Mouse (Mus musculus) kidney, postnatal 25 days (tissue): ENCODE measurements around the gene Pde3b.
"Not testable (repeated sequence)": the region's sequence is repeated elsewhere in the genome, so short reads cannot be mapped to it uniquely, and the experiment has no call there.

Experiments
- DNase-seq, 2 experiments: peaks; one replicate each; pipeline ENCODE4 v3.0.0; 2021; ENCODE audit warnings: mixed read lengths in 2 of 2

Gene Pde3b

DNA sequence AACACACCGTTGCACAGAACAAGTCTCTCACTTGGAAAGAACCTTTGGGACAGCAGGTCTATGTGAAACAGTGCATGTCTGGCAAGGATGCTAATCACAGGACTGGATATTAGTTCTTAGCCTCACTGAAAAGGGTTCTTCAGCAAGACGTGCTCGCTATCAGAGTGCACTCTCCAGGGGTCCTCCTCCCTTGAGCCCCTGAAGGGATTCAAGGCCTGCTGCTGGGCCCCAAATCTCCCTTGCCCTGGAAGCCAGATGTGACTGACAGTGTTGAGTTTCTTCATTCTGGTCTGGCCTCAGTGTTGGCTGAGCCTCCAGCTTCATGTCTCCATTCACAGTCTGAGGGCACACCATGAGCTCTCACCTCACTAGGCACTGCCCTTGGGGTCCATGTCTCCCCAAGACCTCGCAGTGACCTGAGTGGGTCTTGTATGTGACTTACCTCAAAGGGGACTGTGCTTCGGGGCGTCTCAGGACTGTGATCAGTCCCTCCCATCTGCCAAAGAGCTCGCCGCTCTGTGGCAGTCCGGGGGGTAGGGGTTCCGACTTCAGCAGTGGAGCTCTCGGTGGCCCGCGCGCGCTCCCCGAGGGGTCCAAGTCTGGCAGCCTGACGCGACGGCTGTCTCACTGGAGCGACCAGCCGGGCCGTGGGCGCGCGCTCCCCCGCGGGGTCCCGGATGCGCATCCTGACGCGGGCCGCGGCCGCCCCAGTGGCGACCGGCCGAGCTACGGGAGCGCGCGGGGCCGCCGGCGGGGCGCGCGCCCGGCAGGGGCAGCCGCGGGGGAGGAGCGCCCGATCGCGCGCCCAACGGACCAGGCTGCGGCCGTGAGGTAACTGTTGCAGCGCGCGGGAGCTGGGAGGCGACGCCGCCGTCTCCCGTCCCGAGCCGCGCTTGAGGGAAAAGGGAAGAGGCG, at the start of gene Pde3b:
Gene Pde3b (plus strand): TSS at position 861 of the 915 bp plus-strand sequence.
- DNase-seq = peak; percentile 55 to 80

DNA sequence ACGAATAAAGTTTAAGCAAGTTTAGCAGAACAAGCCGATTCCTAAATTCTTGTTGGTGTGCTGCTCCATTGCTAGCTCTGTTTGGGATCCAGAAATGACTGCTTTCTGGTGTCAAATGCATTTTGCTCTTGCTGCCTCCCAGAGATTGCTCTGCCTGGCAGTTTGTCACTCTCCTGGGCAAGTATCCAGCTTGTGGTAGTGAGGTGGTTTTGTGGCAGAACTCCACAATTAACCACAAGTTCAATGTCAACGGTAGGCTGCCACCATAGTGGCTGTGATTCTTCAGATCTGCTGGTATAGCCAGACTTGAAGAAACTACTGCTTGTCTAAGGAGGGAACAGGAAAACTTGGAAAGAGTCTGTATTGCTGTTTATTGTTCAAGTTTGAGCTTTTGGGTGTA, 13.0 kb upstream of the Pde3b start:
- DNase-seq = no peak

DNA sequence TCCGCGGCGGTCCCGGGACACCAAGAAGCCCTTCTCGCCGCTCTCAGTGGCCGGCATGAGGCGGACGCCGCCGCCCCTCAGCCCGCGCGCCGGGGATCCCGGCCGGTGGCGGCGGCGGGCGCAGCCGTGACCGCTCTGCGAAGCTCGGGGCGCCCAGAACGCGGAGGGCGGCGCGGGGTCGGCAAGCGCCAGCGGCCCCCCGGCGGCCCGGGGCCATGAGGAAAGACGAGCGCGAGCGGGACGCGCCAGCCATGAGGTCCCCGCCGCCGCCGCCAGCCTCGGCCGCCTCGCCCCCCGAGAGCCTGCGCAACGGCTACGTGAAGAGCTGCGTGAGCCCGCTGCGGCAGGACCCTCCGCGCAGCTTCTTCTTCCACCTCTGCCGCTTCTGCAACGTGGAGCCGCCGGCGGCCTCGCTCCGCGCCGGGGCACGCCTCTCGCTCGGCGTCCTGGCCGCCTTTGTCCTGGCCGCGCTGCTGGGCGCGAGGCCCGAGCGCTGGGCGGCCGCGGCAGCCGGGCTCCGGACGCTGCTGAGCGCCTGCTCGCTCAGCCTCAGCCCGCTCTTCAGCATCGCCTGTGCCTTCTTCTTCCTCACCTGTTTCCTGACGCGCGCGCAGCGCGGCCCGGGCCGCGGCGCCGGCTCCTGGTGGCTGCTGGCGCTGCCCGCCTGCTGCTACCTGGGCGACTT, 397 bp downstream of the Pde3b start:
- DNase-seq = peak; percentile 19 to 51

DNA sequence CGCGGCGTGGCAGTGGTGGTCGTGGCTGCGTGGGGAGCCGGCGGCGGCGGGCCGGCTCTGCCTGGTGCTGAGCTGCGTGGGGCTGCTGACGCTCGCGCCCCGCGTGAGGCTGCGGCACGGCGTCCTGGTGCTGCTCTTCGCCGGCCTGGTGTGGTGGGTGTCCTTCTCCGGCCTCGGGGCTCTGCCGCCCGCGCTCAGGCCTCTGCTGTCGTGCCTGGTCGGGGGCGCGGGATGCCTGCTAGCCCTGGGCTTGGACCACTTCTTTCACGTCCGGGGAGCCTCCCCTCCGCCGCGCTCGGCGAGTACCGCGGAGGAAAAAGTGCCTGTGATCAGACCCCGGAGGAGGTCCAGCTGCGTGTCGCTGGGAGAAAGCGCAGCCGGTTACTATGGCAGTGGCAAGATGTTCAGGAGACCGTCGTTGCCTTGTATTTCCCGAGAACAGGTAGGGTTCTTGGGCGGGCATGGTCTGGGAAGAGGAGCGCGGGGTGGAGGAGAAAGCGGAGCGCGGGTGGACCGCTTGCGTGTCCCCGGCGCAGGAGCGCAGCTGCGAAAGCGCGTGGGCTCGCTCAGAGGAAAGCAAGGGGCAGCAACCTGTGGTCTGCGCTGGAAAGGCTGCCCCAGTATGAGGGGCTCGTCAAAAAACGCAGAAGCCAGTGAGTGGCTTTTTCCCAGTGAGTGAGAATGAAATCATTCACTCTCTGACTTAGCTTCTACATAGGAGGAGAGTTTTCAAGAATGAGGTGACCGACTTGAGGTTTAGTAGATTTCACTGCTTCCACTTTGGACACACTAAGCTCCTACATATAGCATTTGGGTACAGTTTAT, 1.2 kb downstream of the Pde3b start:
- DNase-seq = peak; percentile 4 to 39

DNA sequence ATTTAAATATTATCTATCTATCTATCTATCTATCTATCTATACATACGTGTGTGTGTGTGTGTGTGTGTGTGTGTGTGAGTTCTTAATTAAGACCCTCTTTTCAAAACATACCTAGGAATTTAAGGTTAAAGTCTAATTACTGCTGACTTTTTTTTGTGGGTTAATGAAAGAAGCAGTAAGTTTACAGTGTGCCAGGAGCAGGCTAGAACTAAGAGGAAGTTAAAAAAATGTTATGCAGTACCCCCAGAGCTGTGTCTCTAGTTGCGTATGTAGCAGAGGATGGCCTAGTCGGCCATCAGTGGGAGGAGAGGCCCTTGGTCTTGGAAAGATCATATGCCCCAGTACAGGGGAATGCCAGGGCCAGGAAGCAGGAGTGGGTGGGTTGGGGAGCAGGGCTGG, 4.2 kb downstream of the Pde3b start:
- not testable (repeated sequence) for DNase-seq

DNA sequence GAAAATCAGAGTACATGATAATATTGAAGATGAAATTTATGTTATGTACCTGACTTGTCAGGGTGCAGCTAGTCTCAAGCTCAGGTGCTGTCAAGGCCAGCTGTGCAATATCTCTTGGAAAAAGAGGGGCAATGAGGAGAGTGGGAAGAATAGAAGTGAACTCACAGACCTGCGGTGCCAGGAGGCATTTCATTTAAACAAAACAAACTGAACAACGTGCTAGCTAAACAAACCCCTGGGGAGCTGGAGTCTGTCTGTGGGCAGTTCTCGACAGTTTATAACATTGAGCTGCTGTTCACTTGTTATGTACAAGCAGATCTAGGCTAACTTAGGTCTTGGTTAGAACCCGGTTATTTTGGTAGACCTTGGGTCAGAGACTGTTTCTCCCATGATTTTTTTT, 5.8 kb downstream of the Pde3b start:
- no peak for DNase-seq

DNA sequence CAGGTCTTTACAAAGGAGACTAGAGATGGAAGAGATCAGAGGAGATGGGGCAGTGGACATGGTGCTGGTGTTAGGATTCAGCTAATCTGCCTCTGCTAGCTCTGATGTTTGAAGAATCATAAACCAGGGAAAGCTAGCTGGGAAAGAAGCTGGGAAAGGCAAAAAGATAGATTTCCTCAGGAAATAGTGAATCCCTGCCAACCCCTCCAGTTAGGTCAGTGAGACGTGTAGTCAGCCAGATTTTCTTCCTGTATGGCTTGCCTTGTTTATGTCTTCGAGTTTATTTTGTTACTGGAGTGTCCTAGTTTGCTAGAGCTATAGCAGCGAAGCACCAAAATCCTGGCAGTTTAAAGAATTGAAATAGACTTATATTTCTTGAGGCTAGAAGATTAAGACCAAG, 7.1 kb downstream of the Pde3b start:
- no peak for DNase-seq

DNA sequence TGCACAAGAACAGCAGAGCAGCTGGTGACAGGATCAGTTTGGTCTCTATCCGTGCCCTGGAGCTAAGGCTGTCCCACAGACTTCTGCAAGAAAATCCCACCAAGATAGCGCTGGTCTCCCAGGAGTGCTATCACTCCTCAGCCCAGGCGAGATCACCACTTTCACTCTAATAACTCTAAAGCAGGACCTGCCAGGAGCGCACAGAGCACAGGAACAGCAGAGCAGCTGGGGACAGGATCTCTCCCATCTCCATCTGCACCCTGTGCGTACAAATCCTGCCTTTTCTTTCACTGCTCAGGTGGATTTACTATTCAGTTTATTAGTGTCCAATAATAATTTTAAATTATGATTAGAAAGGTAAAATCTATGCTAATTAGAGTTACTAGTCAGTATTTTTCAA, 14.7 kb downstream of the Pde3b start:
- no peak for DNase-seq

DNA sequence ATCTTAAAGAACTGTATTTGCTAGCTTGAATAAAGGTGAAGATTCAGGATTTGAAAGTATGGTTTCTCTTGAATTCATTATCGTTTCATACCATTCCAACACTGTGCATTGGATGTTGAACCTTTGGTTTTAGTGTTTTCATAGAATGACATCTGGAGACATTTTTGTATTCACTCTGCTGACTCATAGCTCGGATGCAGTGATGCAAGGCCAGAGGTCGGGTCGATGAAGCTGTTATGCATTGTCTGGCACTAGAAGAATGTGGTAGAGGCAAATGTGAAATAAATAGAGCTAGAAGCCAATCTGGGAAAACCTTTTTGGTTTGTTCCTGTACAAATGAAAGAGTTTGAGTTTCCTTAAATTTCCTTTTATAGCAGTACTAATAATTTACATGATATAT, 16.9 kb downstream of the Pde3b start:
- DNase-seq = no peak

DNA sequence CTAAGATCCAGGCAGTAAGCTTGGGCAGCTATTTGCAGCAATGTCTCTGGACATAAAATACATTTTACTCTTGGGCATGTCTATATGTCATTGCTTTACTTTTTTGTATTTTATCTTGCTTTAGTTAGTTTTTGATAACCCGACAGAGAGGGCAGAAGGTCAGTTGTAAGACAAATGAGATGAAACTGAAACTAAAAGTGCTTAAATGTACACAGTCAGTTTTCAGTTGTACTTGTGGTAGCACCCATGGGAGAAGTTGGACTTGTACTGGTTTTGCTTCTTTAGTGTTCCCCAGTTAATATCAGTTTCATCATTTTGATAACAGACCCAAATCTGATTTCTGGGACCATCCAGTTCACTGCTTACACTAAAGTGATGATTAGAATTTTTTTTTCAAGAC, 24.6 kb downstream of the Pde3b start:
- DNase-seq = no peak

DNA sequence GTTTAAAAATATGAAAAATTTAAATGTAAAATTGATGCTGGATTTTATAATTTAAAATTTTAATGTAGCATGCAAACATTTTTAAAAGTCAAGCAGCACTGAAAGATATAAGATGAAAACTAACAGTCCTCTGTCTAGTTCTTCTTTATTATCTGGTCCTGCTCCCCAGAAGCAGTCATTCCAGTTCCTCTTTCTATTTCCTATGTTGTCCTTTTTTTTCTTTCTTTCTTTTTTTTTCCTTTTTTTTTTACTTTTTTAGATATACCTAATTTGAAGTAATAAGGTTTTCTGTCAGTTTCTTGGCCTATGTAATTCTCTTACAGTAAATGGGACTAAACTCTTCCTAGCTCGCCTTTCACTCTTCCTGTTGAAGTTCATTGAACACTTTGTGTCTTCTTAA, 25.4 kb downstream of the Pde3b start:
- DNase-seq = no peak

DNA sequence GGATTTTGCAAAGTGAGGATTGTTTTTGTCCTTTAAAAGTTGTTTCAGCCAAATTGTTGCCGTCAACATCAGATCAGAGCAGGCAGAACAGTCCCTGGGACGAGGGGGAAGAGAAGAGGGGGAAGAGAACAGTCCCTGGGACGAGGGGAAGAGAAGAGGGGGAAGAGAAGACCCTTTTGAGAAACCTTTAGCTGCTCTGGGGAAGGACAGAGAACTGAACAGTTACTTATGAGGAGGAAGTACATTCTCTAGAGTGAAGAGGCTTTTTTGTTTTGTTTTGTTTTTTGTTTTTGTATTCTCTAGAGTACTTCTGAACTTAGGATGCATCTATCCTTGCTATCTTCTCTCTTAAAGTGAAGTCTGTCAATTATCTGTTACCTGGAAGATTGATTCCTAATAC, 37.8 kb downstream of the Pde3b start:
- DNase-seq = no peak

DNA sequence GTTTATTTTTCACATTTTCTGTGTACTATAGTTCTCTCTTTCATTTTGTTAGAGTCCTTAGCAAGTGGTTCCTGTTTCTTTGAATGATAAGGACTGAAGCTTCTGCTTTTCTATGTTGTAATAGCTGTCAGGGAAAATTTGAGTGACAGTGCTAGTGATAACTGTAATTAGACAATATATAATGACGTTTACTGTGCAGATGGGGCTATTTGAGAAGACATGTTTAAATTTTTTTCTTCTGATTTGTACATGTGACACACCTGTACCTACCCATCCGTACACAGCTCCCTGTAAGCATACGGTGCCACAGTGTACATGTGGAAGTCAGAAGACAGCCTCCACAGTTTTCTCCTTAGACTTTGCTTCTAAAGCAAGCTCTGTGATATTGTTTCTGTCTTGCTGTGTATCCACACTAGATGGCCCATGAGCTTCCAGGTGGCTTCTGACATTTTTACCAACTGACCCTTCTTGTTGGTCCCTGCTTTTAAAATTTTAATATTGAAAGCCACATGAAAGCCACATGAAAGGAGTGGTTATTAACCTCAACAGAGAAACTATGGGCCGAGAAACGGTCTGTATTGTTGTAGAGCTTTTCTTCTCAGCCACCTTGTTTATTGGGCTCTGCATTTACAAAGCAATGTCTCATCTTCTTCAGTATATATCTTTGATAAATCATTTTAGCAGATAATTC, 38.4 kb downstream of the Pde3b start:
- no peak for DNase-seq

DNA sequence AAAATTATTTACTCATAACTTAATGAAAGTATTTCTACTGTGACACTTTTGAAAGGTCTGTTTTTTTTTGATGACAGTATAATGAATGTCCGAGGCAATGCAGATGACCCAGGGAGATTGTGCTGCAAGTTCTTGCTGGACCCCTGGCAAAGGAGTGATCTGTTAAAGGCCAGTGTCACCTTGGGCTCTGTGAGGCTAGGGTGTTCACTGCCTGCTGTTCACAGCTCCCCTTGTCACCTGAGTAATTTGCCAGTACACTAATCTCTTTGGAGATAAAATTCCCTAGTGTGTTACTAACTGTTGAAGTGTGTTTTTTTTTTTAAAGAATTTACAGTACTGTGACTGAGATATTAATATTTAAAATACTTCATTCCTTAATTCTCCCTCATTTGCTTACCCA, 39.8 kb downstream of the Pde3b start:
- DNase-seq = no peak

DNA sequence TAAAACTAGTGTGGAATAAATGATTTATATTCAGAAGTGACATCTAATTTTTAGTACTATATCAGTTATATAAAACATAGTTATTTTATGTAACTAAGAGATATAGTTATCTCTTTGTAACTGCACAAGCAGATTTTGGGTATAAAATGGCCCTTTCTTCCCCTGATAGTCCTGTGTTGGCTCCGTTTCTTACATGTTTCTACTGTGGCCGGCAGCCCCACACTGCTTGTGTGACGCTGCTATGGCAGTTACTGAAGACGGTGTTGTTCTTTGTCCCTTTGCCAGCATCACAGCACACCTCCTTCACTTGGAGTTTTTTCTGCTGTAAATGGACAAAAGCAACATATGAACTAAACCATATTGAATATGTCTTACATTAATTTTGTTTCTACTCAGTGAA, 41.8 kb downstream of the Pde3b start:
- DNase-seq = no peak

DNA sequence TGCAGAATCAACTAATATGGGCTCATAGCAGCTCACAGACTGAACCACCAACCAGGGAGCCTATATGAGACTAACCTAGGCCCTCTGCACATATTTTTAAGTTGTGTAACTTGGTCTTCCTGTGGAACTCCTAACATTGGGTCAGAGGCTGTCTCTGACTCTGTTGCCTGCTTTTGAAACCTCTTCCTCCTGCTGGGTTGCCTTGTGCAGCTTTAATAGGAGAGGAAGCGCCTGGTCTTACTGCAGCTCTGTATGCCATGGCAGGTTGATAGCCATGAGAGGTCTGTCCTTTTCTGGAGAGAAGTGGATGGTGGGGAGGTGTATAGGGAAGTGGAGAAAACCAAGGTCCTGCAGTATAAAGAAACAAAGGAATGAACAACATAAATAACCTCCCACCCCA, 44.8 kb downstream of the Pde3b start:
- no peak for DNase-seq

DNA sequence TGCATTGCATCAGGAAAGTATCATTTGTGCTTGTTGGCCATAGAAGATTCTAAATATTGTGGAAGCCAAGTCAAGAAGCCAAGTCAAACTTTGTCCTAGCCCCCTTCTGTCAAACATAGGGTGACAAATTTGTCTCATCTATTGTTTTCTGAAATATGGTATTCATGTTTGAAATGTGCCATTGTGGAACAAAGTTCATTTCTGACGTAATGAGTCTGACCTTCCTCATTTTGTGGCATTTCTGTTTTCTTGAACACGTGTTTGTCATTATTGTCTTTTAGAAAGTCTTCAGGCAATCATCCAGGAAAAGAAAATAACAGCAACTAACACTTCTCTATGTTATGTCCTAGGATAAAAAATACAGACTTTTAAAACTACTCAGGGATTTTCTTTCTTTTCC, 46.6 kb downstream of the Pde3b start:
- DNase-seq = no peak

DNA sequence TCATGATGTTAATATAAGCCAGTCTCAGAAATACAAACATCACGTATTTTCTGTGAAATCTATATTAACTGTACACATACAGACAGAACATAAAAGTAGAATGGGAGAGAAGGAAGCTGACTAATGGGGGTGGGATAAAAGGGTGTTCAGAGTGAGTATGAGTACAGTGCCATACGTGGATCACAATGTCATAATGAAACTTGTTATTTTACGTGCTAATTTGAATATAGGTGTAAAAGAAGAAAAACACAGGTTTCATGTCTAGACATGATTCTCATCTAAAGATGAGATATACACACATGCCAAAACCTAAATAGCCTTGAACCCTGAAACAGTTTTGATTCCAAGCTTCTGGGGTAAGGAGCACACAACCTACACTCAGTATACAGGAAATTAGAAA, 51.3 kb downstream of the Pde3b start:
- no peak for DNase-seq

DNA sequence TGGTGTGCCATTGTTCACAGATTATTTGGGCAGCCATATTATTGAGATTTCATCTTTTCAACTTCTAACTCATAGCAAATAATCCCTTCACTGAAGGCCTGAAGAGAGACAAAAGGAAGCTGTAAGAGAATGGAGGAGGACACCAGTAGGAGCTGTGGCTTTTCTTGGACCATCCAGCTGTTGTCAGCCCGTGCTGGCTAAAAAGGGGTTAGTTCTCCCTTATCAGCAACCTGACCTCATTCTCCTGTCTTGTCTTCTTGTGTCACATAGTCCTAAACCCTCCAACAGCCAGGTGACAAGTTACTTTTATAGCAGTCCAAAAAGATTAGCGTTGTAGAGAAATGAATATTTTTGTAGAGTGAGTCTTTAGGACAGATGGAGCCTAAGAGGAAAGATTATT, 57.4 kb downstream of the Pde3b start:
- DNase-seq = no peak

DNA sequence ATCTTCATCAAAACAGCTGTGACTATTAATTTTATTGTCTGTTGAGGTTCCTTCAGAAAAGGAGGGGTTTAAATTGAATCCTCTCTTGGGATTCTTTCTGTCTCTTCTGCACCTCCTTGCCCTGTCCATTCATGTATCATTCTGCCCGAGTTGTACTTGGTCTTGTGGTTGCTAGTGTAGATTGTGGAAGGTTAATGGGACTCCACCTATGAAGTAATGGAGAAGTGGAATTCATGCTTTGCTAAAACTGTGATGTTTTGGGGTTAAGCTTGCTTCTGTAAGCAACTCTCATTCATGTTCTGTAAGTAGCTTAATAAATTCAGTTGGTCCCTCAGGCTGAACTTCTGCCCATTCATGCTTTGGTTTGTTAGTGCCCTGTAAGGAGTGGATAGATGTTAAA, 59.8 kb downstream of the Pde3b start:
- DNase-seq = no peak

DNA sequence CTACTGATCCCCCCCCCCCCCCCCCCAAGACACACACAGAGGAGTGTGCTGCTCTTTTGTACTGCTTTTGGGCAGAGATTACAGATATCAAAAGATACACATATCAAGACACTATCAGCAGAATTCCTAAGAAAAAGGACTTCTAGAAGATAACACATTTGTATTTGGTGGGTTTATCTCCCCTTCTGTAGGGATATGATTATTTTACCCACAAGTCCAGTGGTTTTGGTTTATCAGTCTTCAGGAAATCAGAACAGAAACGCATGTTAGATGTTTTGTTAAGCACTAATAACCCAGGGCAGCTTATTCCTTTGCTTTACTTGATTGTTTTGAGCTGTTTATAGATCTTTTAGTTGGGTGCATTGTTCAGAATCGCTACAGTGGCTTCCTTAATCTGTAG, 62.8 kb downstream of the Pde3b start:
- DNase-seq = no peak

DNA sequence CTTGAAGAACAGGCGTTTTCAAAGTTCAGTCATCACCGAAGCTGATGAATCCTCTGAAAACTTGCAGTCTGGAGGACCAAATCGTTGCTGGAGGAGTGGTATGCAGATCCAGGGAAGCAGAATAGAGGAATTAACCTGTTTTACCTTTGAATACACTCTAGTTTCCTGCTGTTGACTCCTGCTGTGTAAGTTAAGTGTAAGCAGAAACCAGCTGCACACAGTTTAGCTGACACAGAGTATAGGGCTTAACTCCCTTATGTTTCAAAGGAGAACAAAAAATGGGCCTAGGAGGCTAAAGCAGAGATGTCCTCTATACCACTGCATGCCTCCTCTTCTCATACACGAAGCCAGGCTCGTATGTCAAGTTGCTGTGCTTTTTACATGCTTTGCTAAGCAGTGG, 63.8 kb downstream of the Pde3b start:
- no peak for DNase-seq

DNA sequence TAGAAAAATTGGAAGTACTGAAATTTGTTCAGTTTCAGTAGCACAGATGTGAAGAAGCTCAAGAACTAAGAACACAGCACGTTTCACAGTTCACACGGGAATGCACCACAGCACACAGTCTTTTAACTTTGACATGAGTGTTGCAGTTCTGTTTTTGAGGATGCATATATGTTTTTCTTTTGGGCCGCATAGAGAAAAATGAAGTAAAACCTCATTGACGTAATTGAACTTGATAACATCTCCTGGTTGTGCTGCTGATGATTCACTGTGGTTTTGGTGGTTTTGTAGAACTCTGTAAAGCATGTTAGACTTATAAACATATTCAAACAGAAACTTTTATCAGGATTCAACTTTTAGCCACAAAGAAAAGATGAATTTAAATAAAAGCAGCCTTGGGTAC, 64.7 kb downstream of the Pde3b start:
- no peak for DNase-seq
